Mouse (Mus musculus): ENCODE data around the gene Pde4b. TPM values are rescaled to one million over a fixed set of nuclear protein-coding genes. Genes with fewer than 3 reads are reported as not detected.

Gene Pde4b
- total RNA-seq, 1 experiment from 2014 or later: 10.2 TPM

DNA sequence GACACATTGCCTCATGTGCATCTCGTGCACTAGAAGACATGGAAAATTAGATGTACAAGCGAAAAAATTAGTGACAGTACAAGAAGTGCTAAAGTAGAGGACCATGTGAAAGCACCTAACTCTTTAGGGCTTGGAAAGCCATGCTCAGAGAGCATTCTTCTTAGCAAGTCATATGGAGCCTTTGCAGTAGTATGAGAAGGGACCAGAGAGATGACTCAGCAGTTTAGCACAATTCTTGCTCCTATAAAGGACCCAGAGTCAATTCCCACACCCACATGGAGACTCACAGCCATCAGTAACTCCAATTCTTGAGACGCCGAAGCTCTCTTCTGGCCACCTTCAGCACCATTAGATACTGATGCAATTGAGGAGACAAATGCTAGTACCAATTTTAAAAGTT is 525.3 kb downstream of the Pde4b start:
- no peak for DNase-seq

DNA sequence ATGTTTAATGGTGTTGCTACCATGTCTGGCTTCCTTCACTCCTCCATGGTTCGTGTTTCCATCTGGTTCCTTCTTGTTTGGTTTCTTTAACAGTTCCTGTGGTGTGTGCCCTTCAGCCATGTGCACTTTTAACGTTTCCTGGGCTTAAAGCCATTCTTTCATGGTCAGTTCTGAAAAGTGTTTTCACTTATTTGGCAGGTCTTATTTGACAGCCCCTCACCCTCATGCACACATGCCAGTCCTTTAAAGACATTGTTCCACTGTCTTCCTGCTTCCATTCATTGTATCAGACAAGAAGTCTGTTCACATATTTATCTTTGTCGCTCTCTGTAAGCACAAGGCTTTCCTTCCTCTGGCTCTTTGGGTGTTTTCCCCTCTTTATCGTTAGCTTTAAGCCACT is 530.4 kb downstream of the Pde4b start:
- DNase-seq: no peak

DNA sequence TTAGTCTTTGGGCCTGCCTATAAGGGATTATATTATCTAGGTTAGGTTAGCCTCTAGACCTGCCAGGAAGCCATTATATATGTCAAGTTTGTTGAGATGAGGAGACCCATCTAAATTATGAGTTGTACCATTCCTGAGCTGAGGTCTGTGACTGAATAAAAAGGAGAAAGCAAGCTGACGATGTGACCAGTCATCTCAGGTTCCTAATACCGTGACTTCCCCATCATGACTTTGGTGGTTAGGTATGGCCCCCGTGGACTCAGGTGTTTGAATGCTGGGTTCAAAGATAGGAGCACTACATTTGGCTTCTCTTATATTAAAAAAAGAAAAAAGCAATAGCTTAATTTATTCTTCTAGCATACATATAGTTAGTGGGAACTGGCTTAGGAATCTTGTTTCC is 531.3 kb downstream of the Pde4b start:
- DNase-seq: no peak

DNA sequence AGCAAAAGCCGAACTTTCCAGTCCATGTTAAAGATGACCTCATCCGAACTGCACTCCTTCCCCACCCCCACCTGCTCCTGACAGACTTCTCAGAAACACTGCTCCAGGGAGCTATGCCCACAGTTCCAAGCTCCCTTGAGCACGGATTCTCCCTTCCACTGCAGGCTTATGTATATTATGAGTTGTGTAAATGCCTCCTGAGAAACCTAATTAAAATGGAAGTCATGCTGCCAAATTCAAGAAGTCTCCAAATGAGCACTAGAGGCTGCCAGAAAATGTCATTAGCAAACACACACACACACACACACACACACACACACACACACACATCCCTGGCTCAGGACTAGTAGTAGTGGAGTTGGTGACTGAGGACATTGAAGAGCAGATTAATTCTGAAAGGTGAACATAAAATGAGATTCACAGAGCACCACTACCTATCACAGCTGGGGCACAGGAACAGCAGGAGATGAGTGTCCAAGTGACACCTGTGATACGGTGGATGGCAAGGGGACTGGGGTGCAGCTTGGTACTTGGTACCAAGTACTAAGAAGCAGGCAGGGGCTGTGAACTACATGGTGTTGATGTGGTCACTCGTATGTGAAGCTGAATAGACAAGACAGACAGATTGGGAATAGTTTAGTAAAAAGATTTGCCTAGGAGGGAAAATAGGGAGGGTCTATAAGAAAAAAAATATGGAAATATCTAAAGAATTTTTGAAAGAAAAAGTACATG is 533.0 kb downstream of the Pde4b start:
- no peak for DNase-seq

DNA sequence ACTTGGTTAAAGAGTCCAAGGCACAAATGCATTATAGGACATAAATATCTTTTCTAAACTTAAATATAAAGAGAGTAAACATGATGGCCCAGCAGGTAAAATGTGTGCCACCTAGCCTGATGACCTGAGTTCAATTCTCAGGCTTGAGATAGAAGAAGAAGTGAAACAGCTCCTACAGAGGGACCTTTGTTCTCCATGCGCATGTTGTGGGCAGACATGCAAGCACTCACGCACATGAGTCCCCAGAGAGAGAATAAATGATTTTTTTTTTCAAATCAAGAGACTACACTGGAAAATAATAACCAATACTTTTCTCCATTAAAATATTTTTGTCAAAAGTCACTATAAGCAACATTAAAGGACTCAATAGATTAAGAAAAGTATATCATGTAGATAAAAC is 533.8 kb downstream of the Pde4b start:
- DNase-seq: no peak

DNA sequence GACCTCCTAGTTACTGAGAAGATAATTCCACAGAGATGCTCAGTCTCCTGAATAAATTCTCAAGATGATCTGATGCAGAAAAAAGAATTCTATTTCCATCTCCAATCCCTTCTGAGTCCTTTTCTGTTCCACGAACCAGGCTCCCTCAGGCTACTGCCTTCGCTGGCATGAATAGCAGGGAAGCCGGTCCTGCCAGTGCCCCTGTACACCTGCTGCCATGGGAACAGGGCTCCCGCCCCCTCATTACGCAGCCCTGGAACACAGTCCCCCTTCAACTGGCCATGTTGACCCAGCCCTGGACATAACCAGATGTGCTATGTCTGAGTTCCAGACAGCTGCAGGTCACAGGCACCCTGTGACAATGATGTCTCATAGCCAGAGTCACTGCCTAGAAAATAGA is 535.6 kb downstream of the Pde4b start:
- DNase-seq: no peak

DNA sequence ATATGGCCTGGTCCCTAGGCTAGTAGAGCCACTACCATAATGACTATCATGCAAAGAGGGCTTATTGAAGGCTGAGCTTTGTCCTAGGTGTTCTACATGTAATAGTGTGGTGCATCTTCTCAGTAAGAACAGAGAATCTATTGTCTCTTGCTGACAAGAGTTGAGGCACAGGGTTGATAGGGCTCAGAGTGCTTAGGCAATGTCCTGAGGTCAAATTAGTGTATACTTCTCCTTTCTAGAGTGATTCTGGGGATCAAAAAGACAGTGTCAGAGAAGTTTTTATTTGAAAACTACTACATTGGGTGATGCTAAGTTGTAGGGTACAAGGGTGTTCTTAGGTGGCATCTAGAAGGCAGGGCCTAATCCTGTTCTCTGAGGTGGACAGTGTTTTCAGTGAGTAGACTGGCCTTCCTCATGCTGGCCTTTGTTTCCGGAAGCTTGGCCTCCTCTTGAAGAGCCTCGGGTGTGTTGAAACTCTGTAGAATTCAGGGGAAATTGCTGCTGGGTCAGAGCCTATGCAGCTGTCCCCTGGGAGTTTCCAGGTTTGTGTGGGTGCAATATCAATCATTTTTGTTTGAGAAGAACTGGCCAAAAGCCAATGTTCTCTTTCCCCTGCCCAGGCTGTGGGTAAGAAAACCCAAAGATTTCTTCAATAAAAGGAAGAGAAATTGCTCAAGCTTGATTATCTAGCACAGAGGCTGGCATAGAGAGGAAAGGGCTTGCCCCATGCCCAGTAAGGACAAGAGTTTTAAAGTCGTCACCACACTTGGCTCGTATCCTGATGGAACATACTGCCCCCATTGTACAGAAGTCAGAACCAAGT is 536.7 kb downstream of the Pde4b start:
- peak; percentile 55 for DNase-seq

DNA sequence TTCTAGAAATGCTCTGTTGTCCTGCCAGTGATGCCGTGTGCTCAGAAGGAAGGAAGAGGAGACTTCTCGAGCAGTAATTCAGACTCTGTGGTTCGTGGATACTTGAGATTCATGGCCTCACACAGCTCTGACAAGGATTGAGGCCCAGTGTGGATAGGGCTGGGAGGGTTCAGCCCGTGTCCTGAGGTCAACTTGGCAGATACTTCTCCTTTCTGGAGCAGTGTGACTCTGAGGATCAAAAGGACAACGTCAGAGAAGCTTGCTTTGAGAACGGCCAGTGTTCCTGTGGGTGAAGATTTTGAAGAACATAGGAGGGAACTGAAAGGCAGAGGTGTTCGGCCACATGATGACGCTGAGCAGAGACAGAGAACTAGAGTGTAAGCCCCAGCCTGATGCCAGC is 537.6 kb downstream of the Pde4b start:
- DNase-seq: peak; percentile 29

DNA sequence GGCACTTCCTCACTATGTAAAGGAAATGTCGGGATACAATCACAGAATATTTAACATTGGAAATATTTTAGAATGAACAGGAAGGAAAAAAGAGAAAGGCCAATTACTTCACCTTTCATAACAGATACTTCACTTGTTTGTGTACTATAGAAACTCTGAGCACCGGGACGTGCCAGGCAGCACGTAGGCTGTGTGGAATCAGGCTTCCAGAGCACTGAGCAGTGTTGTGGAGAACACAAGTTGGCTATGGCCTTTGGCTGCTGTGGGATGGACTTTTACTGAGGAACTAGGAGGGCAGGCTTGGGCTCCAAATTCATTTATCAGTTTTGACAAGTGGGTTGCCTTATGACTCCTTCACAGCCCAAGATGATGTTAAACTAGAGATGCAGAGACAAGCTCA is 540.5 kb downstream of the Pde4b start:
- DNase-seq: no peak

DNA sequence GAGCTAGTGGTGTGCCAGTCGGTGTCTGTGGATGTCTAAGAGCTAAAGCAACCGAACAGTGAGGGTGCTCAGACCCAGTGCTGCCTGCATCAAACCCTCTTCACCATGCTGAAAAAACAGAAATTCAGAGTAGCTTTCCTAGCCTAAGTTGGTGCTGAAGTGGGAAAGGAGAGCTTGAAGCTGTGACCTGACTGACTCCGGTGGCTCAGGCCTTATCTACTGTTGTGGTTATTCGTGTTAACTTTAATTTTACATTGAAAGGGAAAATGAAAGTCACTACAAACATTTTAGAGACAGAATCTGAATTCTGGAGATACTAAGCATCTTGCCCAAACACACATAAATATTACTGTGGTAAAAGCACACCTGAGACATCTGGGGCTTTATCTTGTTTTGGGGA is 542.3 kb downstream of the Pde4b start:
- DNase-seq: no peak

DNA sequence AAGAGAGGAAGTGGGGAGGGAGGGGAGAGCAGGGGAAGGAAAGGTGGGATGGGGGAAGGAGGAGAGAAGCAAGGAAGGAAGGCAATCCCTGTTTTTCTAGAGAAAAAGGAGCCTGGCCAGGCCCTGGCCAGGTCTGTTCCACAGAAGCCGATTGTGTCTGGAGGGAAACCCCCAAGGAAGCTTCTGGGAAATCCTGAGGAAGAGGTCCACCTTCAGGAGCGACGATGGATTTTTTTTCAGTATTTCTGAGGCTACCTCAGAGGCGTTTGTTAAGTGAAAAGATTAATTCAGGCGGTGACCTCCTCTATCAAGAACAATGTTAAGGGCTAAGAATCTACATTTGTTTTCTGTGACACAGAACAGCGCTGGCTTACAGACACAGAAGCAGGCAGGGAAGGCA is 542.9 kb downstream of the Pde4b start:
- DNase-seq: peak; percentile 8

DNA sequence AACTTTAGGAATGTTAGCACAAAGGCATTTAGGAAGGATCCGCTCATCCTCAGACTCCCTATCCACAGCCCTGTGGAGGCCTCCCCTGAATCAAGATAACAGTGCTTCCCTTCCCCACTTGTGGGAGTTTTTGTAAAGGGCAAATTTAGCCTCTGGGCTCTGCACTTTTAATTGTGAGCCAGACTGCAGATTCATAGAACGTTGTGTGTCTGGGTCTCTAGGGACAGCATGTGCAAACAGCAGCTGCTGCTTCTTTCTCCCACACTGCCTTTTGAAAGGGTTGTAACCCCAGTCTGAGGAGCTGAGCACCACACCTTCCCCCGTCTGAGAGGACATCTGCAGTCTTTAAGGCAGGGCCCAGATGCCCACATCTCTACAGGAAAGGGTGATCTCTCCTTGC is 544.3 kb downstream of the Pde4b start:
- no peak for DNase-seq

DNA sequence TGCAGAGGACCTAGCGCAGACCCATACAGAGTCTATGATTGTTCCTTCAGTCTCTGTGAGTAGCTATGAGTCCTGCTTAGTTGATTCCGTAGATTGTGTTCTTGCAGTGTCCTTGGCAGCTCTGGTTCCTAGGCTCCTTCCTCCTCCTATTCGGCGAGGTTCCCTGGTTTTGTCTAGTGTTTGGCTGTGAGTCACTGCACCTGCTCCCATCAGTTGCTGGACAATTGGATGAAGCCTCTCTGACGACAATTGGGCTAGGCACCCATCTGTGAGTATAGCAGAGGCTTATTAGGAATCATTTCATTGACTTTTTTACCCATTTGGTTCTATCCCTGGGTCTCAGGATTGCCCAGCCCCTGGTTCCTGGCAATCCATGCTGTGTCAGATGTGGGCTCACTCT is 545.9 kb downstream of the Pde4b start:
- DNase-seq: no peak

DNA sequence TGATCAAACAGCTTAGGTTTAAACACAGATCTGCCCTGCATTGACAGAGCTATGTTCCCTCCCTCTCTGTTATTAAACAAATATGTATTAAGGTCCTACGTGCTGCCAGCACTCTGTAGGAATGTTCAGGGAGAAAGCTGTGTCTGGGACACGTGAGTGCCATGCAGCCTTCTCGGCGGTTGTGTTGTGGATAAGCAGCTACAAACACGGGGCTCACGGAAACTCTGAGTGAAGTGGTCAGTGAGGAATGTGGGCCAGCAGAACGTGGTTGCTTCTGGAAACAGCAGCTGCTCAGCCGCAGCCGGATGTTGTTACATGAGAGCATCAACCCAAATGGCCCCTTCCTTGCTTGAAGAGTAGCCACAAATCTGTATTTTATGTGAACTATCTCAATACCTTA is 547.9 kb downstream of the Pde4b start:
- no peak for DNase-seq

DNA sequence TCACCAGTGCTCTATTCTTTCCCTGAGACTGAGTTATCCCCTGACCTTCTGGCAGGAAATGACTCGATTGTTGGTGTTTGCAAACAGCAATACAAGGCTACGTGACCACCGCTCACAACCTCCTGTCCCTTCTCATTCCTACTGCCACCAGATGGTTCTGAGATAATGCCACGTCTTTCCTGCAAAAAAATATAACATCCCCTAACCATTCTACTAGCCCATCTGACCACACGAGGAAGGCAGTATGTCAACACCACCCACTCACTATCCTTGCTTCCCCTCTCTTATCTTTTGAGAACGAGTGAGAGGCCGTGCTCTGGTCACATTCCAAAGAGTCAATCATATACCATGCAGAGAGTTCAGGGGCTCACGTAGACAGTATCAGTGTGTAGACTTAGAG is 548.6 kb downstream of the Pde4b start:
- DNase-seq: no peak

DNA sequence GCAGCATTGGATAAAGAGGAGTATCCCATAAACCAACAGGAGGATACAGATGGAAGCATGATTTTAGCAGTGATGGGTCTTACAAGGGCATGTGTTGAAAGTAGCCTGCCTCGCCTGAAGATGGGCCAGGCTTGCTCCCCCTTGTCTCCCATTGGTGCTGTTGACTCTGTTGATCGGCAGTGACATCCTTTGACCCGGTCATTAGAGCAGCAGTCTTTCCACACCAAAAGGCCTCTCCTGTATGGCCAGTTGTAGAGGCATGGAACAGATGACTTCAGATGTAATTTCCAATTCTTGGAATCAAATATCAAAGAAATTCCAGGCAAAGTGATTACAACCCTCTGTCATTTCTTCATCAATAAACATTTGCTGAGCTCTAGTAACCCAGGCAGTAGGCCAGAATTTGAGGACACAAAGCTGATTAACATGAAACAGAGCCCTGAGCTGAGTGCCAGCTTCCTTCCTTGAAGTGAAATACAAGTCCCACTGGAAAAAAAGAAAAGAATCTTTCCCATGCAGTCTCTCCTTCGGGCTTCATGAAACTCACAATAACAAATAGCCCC is 550.1 kb downstream of the Pde4b start:
- no peak for DNase-seq

DNA sequence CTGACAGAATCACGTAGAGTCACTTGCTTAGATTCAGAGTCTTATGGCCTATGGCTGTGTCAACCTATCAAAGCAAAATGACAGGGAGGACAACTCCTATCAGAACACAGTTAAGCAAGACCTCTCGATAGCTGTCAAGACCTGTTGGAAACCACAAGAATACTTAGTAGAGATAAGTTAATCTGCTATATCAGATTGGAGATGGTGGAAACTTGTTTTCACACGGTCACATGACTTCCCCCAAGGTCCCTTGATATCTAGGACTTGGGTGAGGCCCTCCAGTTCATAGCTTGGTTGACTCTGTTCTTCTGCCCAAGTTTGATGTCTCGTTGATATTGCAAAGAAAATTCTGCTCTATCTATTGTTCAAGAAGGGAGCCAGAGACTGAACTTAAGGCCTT is 553.6 kb downstream of the Pde4b start:
- no peak for DNase-seq

DNA sequence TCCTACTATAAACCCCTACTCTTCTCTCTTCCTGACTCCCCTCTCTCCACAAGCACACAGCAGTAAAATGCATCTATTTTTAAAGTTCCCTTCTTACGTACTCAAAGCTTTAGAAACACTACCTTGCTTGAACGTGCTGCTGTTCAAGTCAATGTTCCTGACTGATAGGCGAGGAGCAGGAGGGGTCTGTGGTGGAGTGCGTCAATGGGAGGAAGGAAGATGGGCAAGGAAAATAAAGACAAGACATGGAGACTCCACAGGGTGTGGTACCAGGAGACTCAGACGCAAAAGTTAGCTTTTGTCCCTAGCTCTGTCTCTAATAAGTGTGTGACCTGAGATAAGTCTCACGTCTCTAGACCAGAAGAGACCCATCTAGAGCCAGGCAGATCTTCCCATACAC is 556.7 kb downstream of the Pde4b start:
- DNase-seq: no peak

DNA sequence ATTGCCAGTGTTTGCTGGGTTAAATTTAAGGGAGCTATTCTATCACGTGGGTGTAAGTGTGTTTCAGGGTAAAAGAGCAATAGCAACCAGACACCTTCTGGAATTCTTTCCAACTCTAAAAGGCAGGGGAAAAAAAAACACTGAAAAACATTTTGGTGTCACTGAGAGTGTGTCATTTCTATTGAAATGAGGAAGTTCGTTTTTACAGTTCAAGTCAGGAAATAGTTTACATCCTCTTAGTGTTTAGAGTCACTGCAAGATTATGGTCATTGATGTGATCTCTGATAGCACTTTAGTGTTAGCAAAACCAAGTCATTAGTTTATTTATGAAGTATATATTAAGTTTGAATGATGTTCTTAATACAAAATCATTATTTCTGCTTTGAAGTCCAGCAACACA is 559.7 kb downstream of the Pde4b start:
- DNase-seq: no peak

DNA sequence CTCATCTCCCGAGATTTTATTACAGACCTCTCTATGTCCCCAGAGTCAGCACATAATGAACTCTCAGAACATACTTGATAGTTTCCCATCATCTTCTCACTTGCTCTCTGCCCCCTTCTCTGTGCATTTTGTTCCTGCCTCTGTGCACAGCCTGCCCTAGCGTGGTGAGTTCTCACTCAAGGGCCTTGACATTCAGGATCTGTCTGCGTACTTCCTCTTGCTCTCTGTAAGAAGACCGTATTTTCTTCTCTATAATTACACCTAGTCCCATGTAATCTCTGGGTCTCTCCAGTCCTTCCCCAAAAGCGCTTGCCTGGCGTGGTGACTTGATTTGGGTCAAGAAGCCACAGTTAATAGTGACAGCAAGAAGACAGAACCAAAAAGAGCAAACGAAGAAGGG is 568.0 kb downstream of the Pde4b start:
- DNase-seq: peak; percentile 8

DNA sequence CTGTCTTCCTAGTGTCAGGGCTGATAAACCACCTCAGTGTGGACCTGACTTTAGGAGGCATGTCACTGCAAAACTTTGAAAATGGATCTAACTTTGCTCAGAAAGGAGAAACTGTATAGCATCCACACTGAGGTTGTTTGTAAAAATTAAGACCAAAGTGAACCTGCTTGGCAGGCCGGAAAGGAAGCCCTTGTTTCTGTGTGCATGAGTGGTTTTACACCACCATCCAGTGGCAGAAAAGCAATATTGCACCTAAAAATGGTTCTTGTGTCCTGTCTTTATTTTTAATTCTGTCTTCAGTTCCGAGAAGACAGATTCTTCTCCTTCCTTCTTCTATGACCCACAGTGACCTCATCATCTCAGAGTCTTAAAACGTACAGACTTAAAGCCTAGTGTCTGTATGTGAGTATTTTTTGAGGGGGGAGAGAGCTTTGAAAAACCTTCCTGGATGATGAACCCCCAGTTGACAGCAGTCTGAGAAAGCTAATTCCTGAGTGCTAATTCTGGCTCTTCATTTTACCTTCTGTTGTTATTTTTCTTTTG is 569.2 kb downstream of the Pde4b start:
- peak; percentile 59 for DNase-seq
